Mouse (Mus musculus) NIH3T3 (cell line): ENCODE results near the gene Ptpru.
"Not testable (repeated sequence)": the region's sequence is repeated elsewhere in the genome, so short reads cannot be mapped to it uniquely, and the experiment has no call there.

Experiments used
- DNase-seq: peaks from one replicate; pipeline ENCODE4 v3.0.0-alpha.2; 2012; ENCODE audit warnings: low read depth

Ptpru gene

GRCm38 (mm10) chr4:131833971-131834609, 4.0 kb downstream of the Ptpru start:
- DNase-seq = no peak

DNA sequence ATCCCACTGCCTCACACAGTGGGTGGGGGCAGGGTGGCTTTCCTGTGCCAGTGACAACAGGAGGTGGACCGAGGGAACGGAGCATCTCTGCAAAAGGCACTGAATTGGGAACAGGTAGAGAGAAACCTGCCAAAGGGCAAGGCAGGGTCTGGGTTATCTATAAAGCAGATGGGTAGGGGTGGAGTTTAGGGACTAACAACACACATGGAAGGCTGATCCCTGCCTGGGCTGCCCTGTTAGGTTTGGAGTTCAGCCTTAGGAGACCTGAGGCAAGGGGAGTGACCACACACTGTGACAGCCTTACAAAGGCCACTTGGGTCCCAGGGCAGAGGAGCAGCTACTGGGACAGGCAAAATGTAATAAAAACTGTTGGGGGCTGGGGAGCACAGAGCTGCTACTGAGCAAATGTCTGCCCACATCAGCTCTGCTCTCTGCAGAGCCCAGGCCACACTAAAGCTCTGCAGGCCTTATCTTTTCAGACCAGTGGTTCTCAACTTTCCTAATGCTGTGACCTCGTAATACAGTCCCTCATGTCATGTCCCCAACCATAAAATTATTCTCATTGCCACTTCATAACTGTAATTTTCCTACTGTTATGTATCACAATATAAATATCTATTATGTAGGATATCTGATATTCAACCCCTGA, 5.2 kb downstream of the Ptpru start:
- no peak for DNase-seq

DNA sequence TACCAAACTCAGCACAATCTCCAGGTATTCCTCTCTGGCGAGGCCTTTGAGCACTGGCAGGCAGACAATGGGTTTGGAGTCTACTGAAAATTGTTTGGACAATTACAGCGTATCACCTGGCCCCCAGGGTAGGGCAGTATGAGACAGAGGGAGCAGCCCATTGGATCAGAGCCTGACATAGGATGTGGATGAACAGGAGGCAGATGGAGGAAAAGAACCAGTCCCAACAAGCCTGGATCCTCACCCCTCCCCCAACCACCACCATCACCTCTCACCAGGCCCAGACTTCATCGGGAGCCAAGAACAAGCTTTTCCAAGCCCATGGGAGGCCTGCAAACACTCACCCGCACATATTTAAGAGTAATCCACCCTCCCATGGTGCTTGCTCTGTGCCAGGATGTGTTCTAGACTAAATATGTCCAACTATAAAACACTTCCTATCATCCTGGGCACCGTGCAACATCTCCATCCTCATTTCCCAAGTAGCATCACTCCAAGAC, 6.5 kb downstream of the Ptpru start:
- DNase-seq = no peak

DNA sequence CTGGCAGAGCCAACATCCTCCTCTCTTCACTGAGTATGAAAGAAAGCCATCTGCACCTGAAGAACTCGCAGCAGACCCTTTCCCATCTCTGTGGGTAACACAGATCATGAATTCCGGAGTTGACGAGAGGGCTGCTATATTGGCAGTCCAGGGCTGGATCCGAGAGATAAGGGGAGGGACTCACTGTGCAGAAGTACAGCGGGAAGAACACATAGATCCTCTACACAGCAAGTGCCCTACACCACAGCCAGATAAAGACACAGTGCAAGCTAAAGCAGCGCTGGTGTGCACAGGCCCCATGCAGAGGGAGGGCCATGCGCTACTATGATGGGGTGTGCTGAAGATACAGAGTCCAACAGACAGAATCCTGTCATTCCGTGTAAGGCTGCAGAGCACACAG, 9.0 kb downstream of the Ptpru start:
- DNase-seq = no peak

DNA sequence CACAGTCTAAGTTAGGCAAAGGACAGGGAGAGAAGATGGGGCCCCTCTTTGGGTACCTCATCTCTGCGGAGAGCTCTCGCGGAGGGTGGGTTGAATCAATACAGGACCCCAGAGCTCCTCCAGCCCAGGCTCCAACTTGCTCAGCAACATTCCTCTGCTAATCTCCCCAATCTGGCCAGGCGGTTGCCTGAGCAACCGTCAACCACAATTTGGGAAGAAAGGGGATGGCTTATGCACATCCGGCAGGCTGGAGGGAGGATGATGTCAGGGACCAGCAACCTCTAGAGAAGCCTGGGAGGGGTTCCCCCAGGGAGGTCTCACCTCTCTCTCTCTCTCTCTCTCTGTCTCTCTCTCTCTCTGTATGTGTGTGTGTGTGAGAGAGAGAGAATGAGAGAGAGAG, 11.2 kb downstream of the Ptpru start:
- peak; percentile 11 for DNase-seq

DNA sequence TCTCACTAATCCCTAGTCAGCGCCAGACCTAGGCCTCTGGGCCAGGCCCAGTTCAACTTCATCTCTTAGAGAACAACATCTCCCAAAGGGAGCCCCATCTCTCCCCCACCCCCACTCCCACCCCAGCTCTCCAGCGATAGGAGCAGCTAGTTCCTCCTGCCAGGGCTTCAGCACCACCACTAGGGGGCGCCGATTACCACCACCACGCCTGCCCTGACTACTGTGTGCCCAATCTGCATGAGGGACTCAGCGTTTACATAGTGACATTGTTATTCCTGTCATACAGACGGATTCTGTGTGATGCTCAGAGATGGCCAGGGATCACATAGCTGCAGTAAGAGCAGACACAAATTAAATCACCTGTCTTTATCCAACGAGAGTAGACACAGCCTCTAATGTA, 12.3 kb downstream of the Ptpru start:
- peak; percentile 9 for DNase-seq

- no peak for DNase-seq
Measured at GRCm38 (mm10) chr4:131824939-131825338, 13.1 kb downstream of the Ptpru start.

GRCm38 (mm10) chr4:131822583-131822982, 15.5 kb downstream of the Ptpru start:
- no peak for DNase-seq

DNA sequence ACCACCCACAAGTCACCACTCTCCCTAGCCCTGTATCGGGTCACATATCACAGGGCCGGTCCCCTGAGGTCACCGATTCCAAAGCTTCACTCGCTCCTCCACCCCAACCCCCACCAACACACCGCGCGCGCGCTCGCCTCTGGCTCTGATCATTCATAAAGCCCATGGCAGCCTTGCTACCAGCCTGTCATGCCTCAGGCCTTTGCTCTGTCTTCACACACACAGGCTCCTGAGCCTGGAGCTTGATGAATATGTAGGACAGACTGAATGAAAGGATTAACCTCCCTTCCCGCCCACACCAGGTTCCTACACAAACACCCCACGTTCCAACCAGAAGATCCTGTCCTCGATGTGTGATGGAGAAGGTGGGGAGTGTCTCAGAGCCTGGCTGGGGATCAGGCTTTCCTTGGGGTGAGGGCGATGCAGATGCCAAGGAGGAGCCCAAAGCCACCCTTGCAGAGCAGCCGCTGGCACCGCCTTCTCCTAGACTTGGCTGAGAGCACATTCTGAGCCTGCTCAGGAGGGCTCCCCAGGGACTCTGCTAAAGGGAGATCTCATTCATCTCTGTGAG, 16.8 kb downstream of the Ptpru start:
- DNase-seq = no peak

DNA sequence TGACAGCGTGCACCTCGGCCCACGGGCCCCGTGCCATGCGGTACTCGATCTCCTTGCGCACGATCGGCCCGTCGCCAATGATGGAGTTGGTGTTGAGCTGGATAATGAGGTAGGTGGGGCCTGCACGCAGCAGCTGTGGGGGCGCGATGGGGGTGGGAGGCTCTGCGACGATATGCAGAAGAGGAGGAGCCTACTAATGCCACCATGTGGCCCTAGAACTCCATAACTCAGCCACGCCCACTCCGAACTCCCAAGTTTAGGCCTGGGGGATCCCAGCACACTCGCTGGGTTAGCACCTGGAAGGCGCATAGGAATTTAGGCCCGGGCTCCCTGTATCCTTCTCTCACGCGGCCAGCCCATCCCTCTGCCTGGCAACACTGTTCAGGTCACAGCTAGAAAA, 19.2 kb downstream of the Ptpru start:
- no peak for DNase-seq

DNA sequence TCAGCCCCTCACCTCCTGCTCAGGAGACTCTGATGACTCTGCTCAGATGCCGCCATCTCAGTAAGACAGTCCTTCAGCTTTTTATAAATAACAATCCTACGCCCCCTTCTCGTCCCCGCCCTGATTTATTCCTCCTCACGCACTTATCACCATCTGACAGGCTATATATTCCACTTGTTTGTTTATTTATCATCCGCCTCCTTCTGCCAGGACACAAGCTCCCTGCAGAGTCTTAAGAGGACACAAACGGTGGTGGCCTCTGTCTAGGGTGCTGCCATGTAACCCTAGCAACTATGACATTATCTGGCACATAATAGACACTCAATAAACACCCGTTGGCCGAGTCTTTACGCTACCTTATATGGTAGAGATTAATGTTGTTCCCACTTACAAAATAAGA, 22.3 kb downstream of the Ptpru start:
- no peak for DNase-seq

GRCm38 (mm10) chr4:131814869-131815268, 23.2 kb downstream of the Ptpru start:
- DNase-seq = no peak

DNA sequence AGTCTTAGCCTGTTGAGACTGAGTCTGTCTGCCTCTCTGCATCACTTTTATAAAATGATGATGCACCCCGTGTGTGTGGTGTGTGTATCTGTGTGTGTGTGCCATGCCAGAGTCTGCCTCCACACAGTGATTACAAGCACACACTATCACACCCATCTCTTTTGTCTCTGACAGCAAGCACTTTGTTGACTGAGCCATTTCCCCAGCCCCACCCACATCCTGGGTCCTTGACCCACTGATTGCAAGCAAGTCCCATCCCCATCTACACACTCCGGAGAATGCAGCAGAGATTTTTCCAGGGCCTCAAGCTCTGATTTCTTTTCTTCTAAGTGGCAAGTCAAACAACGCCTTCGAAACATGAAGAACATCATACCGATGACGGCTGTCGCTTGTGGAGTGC, 24.3 kb downstream of the Ptpru start:
- no peak for DNase-seq

DNA sequence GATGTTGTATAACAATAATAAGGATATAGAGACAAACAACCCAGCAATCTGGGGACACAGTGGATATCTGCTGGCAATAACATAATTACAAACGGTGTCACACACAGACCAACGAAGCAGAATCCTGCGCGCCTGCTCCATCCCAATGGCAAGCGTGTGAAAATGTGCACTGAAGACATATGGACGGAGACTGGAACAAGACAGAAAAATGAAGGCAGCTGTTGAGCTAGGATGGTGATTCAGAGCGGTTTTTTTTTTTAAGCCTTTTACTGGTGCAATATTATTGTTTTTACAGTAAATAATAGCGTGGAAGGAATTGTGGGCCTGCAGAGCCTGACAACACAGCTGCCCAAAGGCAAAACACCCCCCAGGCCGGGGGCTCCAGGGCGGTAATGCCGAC, 25.6 kb downstream of the Ptpru start:
- DNase-seq = no peak

- no peak for DNase-seq
Measured at GRCm38 (mm10) chr4:131805255-131805654, 32.8 kb downstream of the Ptpru start.

- not testable (repeated sequence) for DNase-seq
Measured at GRCm38 (mm10) chr4:131804732-131805131, 33.4 kb downstream of the Ptpru start.

- no peak for DNase-seq
Measured at GRCm38 (mm10) chr4:131803846-131804245, 34.2 kb downstream of the Ptpru start.

GRCm38 (mm10) chr4:131798968-131799367, 39.1 kb downstream of the Ptpru start:
- no peak for DNase-seq

DNA sequence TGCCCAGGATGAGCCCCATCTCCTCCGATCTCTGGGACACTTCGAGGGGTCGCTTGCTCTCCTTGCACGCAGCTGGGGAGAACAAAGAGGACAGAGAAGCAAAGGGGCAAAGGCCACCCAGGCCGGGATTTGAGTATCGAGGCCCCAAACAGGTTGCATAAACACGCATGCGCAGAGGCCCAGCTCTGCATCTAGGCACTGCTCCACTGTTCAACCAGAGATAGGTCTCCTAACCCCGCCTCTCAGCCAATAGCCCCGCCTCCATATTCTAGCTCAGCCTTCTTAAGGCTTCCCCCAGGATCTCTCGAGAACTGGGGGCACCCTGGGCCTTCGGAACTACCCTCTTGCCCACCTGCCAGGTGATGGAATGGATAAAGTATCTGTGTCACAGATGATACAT, 40.2 kb downstream of the Ptpru start:
- DNase-seq = no peak

GRCm38 (mm10) chr4:131797483-131797882, 40.6 kb downstream of the Ptpru start:
- DNase-seq = no peak

DNA sequence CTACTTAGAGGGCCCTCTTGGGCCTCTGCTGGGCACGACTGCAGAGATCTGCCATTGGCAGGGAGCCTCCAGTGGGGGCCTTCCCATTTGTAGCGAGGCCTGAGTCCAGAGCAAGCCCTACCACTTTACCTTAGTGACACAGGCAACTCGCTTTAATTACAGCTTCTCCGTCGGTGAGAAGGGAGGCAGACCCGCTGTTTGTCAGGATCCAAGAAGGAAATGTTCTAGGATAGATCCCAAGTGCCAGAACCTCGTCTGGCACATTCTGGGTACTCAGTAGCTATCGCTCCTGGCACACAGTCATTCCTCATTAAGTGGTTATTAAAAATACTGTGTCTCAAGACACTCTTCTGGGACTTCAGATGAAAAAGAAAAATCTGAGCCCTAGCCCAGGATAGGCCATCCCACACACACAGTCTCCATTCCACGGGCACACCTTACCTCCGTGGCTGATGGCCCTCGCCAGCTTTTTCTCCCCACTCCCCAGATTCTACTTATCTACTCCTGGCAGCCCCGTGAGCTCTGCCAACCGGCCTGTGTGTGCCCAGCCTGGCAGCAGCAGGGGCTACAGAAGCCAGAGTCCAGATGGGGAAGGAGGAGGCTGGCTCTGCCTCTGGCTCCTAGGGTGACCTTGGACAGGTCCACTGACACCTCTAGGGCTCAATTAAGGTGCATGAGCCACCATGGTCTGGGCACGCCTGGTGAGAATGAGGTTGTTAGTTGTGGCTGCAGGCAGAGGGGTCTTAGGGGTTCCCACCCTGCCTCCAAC, 41.6 kb downstream of the Ptpru start:
- DNase-seq = no peak

- no peak for DNase-seq
Measured at GRCm38 (mm10) chr4:131786800-131787199, 51.3 kb downstream of the Ptpru start.

- peak; percentile 68 for DNase-seq
Measured at GRCm38 (mm10) chr4:131784034-131784433, 54.1 kb downstream of the Ptpru start.
